Mouse (Mus musculus) brain, embryonic 18.5 days (tissue): ENCODE results near the gene Rab7b.

ENCODE experiments used
- DNase-seq: peaks from one replicate; pipeline ENCODE4 v3.0.0-alpha.2; 2012; ENCODE audit warnings: low read depth, low spot score

The Rab7b gene

GRCm38 (mm10) chr1:131688475-131688874 lies at the start of gene Rab7b:
Rab7b (plus strand) TSS chr1:131688695.
- no peak for DNase-seq

GRCm38 (mm10) chr1:131640062-131640461 lies 48.4 kb upstream of the Rab7b start:
- DNase-seq = no peak

- no peak for DNase-seq
Measured at GRCm38 (mm10) chr1:131641565-131641964, 46.9 kb upstream of the Rab7b start.

- DNase-seq = no peak
Measured at GRCm38 (mm10) chr1:131642251-131642650, 46.2 kb upstream of the Rab7b start.

GRCm38 (mm10) chr1:131652670-131653443 lies 35.6 kb upstream of the Rab7b start:
- DNase-seq = no peak

- DNase-seq = no peak
Measured at GRCm38 (mm10) chr1:131655601-131656000, 32.9 kb upstream of the Rab7b start.

GRCm38 (mm10) chr1:131657945-131658354 lies 30.5 kb upstream of the Rab7b start:
- DNase-seq = peak; percentile 89

- no peak for DNase-seq
Measured at GRCm38 (mm10) chr1:131659512-131660085, 28.9 kb upstream of the Rab7b start.

GRCm38 (mm10) chr1:131660266-131660665 lies 28.2 kb upstream of the Rab7b start:
- no peak for DNase-seq

- no peak for DNase-seq
Measured at GRCm38 (mm10) chr1:131660716-131661472, 27.6 kb upstream of the Rab7b start.

- no peak for DNase-seq
Measured at GRCm38 (mm10) chr1:131661749-131662148, 26.7 kb upstream of the Rab7b start.

- DNase-seq = no peak
Measured at GRCm38 (mm10) chr1:131663286-131663995, 25.1 kb upstream of the Rab7b start.

GRCm38 (mm10) chr1:131664136-131664535 lies 24.4 kb upstream of the Rab7b start:
- no peak for DNase-seq

- DNase-seq = no peak
Measured at GRCm38 (mm10) chr1:131665886-131666285, 22.6 kb upstream of the Rab7b start.

GRCm38 (mm10) chr1:131671113-131671512 lies 17.4 kb upstream of the Rab7b start:
- DNase-seq = no peak

GRCm38 (mm10) chr1:131672361-131672760 lies 16.1 kb upstream of the Rab7b start:
- no peak for DNase-seq

GRCm38 (mm10) chr1:131679644-131680043 lies 8.9 kb upstream of the Rab7b start:
- DNase-seq = no peak

- DNase-seq = no peak
Measured at GRCm38 (mm10) chr1:131687739-131688138, 756 bp upstream of the Rab7b start.

GRCm38 (mm10) chr1:131689016-131689415 lies 521 bp downstream of the Rab7b start:
- no peak for DNase-seq

GRCm38 (mm10) chr1:131689899-131690298 lies 1.4 kb downstream of the Rab7b start:
- DNase-seq = no peak

- DNase-seq = no peak
Measured at GRCm38 (mm10) chr1:131690435-131690834, 1.9 kb downstream of the Rab7b start.

- DNase-seq = no peak
Measured at GRCm38 (mm10) chr1:131691356-131691755, 2.9 kb downstream of the Rab7b start.
